Mouse (Mus musculus) lung, postnatal 0 days (tissue): Measurements from ENCODE around the gene Gm4869. TPM values are rescaled to one million over a fixed set of nuclear protein-coding genes. Genes with fewer than 3 reads are reported as not detected.
"Not testable (repeated sequence)": the region's sequence is repeated elsewhere in the genome, so short reads cannot be mapped to it uniquely, and the experiment has no call there.

Experiments
- ATAC-seq: fragments of 200-750 bp; cut with Nextera tagmentation; 2 replicates; pipeline ENCODE4 v1.8.0; 2017; ENCODE audit warnings: moderate library complexity
- DNase-seq: peaks from one replicate; pipeline ENCODE4 v3.0.0-alpha.2; 2016; ENCODE audit warnings: low spot score
- H3K27ac ChIP-seq: fragments of 300-500 bp; sonication (generic); 2 replicates; pipeline ENCODE4 v1.5.1; 2014; ENCODE audit warnings: antibody characterized with exemption, mild to moderate bottlenecking, low read length, mixed read lengths
- H3K27me3 ChIP-seq: fragments of 300-500 bp; sonication (generic); replicated peaks from 2 replicates; pipeline ENCODE4 v1.6.1; 2014; ENCODE audit warnings: low read length, mixed read lengths; ENCODE audit not compliant: insufficient read depth
- H3K36me3 ChIP-seq: fragments of 300-500 bp; sonication (generic); 2 replicates; pipeline ENCODE4 v1.6.1; 2014; ENCODE audit warnings: low read length, mixed read lengths; ENCODE audit not compliant: insufficient read depth
- H3K4me1 ChIP-seq: fragments of 300-500 bp; sonication (generic); 2 replicates; pipeline ENCODE4 v1.6.1; 2014; ENCODE audit warnings: antibody characterized with exemption, low read depth, low read length, mixed read lengths; ENCODE audit not compliant: insufficient read depth
- H3K4me2 ChIP-seq: fragments of 300-500 bp; sonication (generic); replicated peaks from 2 replicates; pipeline ENCODE4 v1.6.1; 2014; ENCODE audit warnings: low read depth, mild to moderate bottlenecking, low read length, moderate library complexity, mixed read lengths
- H3K4me3 ChIP-seq: fragments of 300-500 bp; sonication (generic); 2 replicates; pipeline ENCODE4 v1.5.1; 2014; ENCODE audit warnings: low read depth, low read length
- H3K9ac ChIP-seq: fragments of 300-500 bp; sonication (generic); replicated peaks from 2 replicates; pipeline ENCODE4 v1.6.1; 2014; ENCODE audit warnings: low read depth, mild to moderate bottlenecking
- H3K9me3 ChIP-seq: fragments of 300-500 bp; sonication (generic); 2 replicates; pipeline ENCODE4 v1.6.1; 2016; ENCODE audit warnings: low read length, mixed read lengths
- CTCF ChIP-seq: IDR thresholded peaks from 2 replicates; pipeline ENCODE4 v1.5.1; 2016; ENCODE audit warnings: antibody characterized with exemption, mild to moderate bottlenecking
- EP300 ChIP-seq: IDR thresholded peaks from 2 replicates; pipeline ENCODE4 v1.6.1; 2016; ENCODE audit warnings: antibody characterized with exemption, mild to moderate bottlenecking, control low read depth
- WGBS: fragments of 180-500 bp; shearing (Covaris S2); extraction: QIAGEN DNeasy Blood & Tissue Kit; methylation state at CpG from one replicate; pipeline ENCODE4 v1.1.7; 2014; 5-methylcytosine and 5-hydroxymethylcytosine counted together
- polyA plus RNA-seq: library from polyadenylated mRNA; unstranded; fragments of >200 nt; fragmentation: Nextera tagmentation; extraction: Ambion mirVana; gene quantifications from 2 replicates; pipeline ENCODE4 v1.2.1, GENCODE M21; 2015

Gene Gm4869
- polyA plus RNA-seq, 1 experiment from 2014 or later = not detected

DNA sequence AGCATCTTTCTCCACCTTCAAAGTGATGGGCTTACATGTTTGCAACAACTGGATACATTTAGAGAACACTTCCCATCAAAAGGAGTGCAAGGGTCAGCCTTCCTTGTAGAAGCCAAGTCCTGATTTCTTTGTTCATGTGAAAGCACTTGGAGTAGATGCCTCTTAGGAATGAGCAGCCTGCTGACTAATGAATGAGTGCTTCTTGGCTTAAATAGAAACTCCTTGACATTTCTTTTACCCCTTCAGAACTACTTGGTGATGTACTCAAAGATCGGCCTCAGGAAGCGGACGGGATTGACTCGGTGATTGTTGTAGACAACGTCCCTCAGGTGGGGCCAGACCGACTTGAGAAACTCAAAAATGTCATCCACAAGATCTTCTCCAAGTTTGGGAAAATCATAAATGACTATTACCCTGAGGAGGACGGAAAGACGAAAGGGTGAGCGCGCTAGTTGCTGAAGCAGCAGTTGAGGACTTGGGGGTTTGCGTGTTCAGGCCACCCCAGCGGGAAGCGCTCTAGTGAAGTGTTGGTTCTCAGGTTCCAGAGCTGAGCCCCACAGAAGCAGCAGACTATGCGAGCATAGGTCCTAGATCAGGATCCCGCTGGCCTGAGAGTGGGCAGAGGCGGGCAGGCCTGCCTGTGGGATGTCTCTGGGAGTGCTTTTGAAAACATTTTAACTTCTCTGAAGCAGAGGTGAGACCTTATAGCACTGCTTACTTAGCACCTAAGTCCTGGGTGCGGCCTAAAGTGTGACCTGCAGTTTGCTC, 20.2 kb upstream of the Gm4869 start:
- H3K27ac ChIP-seq = peak overlapping the region; percentile 81
- H3K36me3 ChIP-seq = peaks cover 25% of the 10 kb centered on the region; the same call in 1 of the 2 replicates
- H3K9me3 ChIP-seq = no peaks in the 10 kb centered on the region
- no peak overlapping the region for H3K4me3 ChIP-seq
- ATAC-seq = peak; percentile 92
- TF ChIP-seq CTCF (0 out of 2 replicates have a peak, but pooled peaks have one; percentile 1), EP300 (peak; percentile 90)
- H3K9ac ChIP-seq = no peak overlapping the region
- H3K4me1 ChIP-seq = peaks cover 8% of the 10 kb centered on the region; the same call in 1 of the 2 replicates
- no peaks in the 10 kb centered on the region for H3K27me3 ChIP-seq
- WGBS = 63% methylated on average over 17 of the region's 17 CpGs
- DNase-seq = peak; percentile 92
- H3K4me2 ChIP-seq = no peak overlapping the region

DNA sequence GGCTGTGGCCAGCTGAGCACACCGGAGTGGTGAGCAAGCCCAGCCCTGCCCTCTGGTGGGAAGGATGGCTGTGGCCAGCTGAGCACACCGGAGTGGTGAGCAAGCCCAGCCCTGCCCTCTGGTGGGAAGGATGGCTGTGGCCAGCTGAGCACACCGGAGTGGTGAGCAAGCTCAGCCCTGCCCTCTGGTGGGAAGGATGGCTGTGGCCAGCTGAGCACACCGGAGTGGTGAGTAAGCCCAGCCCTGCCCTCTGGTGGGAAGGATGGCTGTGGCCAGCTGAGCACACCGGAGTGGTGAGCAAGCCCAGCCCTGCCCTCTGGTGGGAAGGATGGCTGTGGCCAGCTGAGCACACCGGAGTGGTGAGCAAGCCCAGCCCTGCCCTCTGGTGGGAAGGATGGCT, 6.3 kb upstream of the Gm4869 start:
- ATAC-seq, H3K9ac ChIP-seq, H3K27ac ChIP-seq, H3K4me3 ChIP-seq, H3K9me3 ChIP-seq, H3K27me3 ChIP-seq, H3K4me1 ChIP-seq, H3K4me2 ChIP-seq, DNase-seq: not testable (repeated sequence)
- WGBS = no CpG with 5 or more reads among the region's 6 CpGs
- TF ChIP-seq CTCF = peak; percentile 69
- peaks cover 58% of the 10 kb centered on the region for H3K36me3 ChIP-seq

DNA sequence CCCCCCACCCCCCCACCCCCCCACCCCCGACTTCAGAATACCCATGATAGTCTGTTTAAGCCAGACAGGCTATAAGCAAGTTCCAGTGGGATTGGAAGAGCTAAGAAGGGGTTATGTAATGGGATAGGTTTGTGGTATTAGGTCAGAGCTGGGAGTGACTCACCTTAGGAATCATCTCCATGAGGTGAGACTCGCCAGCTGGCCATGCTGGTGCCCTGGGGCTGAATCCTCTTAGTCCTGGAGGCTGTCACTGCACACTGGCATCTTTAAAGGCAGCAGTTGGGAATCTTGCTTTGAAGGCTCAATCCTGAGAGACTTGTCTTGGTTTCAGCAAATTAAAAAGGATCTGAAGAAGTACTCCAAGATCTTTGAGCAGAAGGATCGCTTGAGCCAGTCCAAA, 4.0 kb upstream of the Gm4869 start:
- ATAC-seq (no peak), DNase-seq (no peak)
- H3K27me3 ChIP-seq = no peaks in the 10 kb centered on the region
- H3K9me3 ChIP-seq = no peaks in the 10 kb centered on the region
- no peak overlapping the region for H3K9ac ChIP-seq
- peaks cover 54% of the 10 kb centered on the region for H3K36me3 ChIP-seq
- WGBS = 93% methylated on average over 3 of the region's 3 CpGs
- no peak overlapping the region for H3K4me2 ChIP-seq
- TF ChIP-seq CTCF (no peak), EP300 (no peak)
- no peak overlapping the region for H3K27ac ChIP-seq
- H3K4me1 ChIP-seq = no peaks in the 10 kb centered on the region
- no peak overlapping the region for H3K4me3 ChIP-seq

DNA sequence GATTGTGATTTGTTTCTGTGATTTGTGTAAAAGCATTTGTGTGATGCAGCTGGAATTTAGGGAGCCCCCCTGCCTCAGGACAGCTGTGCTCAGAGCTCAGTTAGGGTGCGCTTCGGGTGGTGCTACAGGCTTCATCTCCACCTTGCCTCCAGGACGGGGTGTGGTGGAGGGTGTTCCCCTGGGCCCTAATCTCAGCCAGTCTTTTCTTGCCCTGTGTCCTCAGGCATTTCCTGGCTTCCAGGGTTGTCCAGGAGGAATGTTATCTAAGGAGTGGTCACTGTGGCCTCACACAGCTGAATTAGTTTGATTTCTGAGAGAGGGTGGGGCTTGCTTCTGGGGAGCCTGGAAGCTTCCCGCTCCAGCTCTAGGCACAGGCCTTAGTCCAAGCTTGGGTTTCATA, 1.4 kb upstream of the Gm4869 start:
- peak; percentile 65 for DNase-seq
- Histone ChIP-seq H3K27me3 (no peaks in the 10 kb centered on the region), H3K9me3 (no peaks in the 10 kb centered on the region), H3K36me3 (peaks cover 33% of the 10 kb centered on the region), H3K4me2 (no peak overlapping the region), H3K9ac (no peak overlapping the region), H3K27ac (0 out of 2 replicates have a peak overlapping the region, but pooled peaks have one; percentile 7), H3K4me3 (no peak overlapping the region), H3K4me1 (no peaks in the 10 kb centered on the region)
- TF ChIP-seq EP300 (peak; percentile 64), CTCF (no peak)
- 81% methylated on average over 4 of the region's 4 CpGs for WGBS
- peak; percentile 89 for ATAC-seq

DNA sequence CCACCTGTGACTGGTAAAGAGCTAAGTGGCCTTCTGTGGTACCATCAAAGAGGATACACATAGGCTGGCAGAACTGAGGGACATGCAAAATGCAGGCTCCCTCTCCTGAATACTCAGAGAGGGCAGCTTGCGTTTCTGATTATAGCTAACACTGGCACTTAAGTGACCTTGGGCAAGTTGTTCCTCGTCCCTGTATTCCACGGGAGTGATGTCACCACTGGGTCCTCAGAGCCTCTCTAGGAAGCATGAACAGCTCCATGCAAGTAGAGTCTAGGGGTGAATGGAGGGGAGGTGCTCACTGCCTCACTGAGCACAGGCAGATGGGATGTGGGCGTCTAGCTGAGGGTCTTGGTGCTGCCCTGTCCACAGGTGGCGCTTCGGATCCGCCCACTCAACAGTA, 609 bp downstream of the Gm4869 start:
- H3K4me2 ChIP-seq = no peak overlapping the region
- WGBS = 61% methylated on average over 7 of the region's 7 CpGs
- peak; percentile 23 for DNase-seq
- ATAC-seq = peak; percentile 56
- H3K27me3 ChIP-seq = no peaks in the 10 kb centered on the region
- H3K4me3 ChIP-seq = no peak overlapping the region
- no peaks in the 10 kb centered on the region for H3K4me1 ChIP-seq
- no peaks in the 10 kb centered on the region for H3K9me3 ChIP-seq
- no peak for TF ChIP-seq CTCF
- no peak for TF ChIP-seq EP300
- peaks cover 19% of the 10 kb centered on the region for H3K36me3 ChIP-seq
- H3K9ac ChIP-seq = no peak overlapping the region
- no peak overlapping the region for H3K27ac ChIP-seq

DNA sequence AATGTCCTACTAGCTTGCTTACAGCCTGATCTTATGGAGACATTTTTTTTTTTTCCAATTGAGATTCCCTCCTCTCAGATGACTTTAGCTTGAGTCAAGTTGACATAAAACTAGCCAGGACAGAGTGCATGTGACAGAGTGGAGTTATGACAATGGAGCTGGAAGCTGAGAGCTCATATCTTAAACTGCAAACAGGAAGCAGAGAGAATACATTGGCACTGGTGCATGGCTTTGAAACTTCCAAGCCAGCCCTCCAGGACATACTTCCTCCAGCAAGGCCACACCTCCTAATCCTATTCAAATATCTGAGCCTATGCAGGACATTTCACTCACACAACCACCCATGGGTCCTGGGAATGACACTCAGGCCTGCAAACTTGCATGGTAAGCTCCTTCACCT, 9.0 kb downstream of the Gm4869 start:
- ATAC-seq (peak; percentile 78), DNase-seq (peak; percentile 55)
- Histone ChIP-seq H3K9me3 (no peaks in the 10 kb centered on the region), H3K4me3 (no peak overlapping the region), H3K4me1 (no peaks in the 10 kb centered on the region), H3K27me3 (no peaks in the 10 kb centered on the region), H3K4me2 (no peak overlapping the region), H3K9ac (no peak overlapping the region), H3K27ac (no peak overlapping the region), H3K36me3 (no peaks in the 10 kb centered on the region)
- TF ChIP-seq CTCF (no peak), EP300 (no peak)
